Mouse (Mus musculus): ENCODE data around the gene 1110059E24Rik.

The 1110059E24Rik gene

DNA sequence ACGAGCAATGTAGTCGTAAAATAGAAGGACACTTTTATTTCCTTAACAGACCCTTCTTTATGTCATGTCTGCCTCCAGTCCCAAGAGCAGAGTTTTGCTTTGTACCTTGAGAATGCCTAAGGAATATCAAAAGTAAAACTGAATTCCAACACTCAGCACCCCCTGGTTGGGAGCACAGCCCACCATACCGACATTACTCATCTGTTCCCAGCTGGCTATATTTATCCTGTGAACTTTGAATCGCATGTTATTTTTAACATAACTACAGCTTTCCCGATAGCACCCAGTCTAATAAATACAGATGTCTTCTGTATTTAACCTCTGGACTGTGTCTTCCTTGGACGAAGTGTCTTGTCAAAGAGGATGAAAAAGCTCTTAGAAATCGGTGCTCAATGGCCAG is 80.8 kb downstream of the 1110059E24Rik start:
- DNase-seq (ENCODE audit: low spot score): no peak

DNA sequence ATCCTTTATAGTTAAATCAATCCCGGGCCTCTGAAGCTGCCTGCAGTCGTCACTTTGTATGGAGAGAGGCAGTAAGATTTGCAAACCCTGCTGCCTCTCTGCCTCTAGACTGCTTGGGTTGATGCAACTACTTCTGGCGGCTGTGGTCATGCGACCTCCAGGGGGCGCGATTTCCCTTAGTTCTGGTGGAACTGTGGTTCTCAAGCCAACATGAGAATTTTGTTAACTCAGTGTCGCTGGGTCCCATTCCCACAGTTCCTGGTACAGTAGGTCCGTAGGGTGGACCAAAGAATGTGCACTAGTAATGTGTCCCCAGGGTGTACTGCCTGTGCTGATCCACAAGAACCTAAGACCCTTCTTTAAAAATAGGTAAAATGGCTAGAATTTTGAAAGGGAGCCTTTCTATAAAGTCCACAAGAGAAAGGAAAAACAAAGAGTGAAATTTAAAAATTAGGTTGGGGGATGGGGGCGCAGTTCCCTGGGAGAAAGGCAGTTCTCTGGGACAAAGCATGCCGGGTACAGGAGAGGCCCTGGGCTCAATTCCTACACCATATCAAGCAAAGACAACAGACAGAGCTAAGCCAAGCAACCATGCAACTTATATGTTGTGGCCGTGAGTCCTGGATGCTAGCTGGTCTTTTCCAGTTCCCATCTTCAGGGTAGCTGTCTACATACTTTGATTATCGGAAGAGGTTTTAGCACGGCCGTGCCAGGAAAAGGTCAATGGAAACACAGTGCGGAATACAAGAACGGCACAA is 81.4 kb downstream of the 1110059E24Rik start:
- DNase-seq (ENCODE audit: low spot score): peak; percentile 68

DNA sequence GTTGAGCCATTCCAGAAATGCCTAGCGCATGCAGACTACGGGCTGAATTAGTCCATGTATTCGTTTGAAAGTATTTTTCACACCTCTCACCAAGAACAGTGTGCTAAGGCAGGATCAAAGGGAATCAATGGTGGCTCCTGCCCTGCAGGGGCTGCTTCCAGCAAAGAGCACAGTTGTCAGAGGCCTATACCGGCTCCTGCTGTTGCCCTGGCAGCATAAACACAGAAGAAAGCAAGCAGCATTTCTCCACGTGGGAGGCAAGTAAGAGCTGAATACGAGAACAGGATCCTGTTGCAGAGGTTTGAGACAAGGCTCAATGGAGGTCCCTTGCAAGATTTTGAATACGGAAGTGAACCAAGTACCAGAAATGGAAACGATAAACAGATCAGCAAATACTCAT is 82.0 kb downstream of the 1110059E24Rik start:
- no peak for DNase-seq (ENCODE audit: low spot score)

DNA sequence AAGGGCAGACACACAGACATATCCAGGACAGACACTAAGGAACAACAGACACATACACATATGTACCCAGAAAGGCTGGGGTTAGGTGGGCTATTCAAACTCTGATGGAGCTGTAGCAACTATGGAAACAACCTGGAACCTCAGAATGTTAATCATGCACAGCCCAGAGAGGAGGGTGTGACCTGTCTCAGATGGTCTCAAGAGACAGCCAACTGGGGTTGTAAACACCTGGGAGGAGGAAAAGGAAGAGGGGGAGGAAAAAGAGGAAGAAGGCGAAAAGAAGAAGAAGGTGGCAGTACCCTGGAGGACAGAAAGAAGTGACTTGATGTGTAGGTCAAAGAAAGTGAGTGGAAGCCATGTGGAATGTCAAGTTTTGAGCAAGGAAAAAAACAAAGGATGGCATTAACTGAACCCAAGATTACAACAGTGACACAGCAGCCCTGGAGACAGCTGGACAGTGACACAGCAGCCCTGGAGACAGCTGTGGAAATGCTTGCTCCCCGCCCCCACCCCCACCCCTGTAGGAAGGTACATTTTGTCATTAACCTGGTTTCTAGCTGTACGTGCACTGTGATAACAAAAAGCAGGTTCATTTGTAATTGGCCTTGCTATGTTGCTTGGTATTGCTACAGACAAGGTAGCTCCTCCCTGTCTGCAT is 84.1 kb downstream of the 1110059E24Rik start:
- DNase-seq (ENCODE audit: low spot score): no peak

DNA sequence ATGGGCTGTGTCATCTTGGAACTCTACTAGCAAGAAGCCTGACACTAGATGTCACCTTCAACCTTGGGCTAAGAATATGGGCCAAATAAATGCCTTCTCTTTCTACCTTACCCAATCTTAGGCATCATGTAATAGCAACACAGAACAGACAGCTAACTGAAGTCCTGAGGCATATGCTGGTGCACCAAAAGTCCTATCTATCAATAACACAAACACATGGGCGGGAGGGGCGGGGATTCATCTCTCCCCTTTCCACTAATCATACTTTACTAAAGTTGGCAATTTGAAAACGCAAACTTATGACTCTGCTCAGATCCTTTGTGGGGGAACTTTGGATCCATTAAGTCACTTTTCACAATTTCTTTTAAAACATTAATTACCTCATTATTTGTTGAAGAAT is 84.8 kb downstream of the 1110059E24Rik start:
- DNase-seq (ENCODE audit: low spot score): no peak

DNA sequence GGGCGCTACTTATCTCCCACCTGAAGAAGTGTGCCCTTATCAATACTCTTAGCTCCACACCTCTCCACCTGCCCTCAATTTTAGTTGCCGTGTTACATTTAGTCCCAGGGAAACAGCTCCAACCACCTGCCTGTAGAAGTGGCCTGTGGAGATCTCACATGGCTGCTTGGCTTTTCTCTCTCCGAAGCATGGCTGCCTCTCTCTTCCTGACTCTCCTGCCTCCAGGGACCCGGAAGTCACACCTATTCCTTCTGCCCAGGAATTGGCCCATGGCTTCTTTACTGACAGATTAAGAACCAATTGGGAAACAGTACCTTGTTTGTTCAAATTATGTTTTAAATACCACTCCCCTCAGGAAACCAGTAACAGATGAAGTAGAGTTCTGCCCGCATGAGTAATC is 86.3 kb downstream of the 1110059E24Rik start:
- no peak for DNase-seq (ENCODE audit: low spot score)

DNA sequence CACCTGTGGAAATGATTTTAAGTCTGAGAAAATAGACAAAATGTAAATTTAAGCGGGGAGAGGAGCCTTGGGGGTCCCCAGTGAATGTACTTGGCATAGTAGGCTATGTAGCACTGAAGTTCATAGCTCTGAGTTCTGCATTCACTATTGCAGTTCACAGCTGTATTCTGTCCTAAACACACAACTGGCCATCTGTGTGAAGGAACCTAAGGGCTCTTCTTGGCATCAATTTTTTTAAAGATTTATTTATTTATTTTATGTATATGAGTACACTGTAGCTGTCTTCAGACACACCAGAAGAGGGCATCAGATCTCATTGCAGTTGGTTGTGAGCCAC is 88.3 kb downstream of the 1110059E24Rik start:
- no peak for DNase-seq (ENCODE audit: low spot score)

DNA sequence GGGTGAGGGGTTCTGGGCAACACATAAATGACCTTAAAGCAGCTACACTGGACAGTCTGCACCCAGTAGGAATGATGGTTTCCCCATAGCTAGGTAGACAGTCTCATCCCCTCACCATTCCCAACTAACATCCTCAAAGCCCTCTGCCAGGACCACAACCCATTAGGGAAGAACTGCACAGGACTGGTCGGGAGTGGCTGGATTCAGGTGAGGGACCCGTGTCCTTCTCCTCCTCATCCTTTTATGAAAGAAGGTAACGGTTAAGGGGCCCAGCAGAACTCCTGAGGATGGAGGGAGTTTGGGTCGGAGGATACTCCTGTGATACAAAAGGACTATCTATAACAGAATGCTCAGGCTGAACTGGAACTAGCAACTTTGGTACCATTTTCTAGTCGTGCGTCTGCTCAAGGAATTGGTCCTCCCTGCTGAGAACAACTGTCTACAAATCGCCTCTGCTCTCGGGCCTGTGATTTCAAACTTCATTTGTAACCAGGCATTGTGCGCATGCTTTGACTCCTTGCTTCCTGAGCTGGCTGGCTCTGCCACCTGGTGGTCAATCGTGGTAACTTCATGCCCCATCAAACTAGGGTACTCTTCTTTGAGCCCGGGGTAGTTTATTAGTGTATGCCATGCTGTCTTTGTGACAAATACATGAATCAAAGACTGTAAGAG is 88.9 kb downstream of the 1110059E24Rik start:
- DNase-seq (ENCODE audit: low spot score): peak; percentile 31

DNA sequence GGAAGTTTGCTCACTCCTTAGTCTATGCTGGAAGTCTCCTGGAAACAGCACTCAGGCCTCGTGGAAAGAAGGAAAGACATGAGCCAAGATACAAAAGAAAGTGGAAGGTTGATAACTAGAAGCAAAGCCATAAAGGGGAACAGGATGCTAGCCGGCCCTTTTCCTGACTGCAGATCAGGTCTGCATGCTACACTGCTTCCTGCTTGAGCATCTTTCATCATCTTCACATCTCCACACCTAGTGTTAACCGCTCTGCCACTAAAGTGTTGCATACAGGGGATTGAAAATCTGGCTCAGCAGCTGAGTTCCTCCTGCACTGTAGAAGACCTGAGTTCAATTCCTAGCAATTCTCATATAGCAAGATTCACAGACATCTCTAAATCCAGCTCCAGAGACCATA is 89.8 kb downstream of the 1110059E24Rik start:
- DNase-seq (ENCODE audit: low spot score): no peak

DNA sequence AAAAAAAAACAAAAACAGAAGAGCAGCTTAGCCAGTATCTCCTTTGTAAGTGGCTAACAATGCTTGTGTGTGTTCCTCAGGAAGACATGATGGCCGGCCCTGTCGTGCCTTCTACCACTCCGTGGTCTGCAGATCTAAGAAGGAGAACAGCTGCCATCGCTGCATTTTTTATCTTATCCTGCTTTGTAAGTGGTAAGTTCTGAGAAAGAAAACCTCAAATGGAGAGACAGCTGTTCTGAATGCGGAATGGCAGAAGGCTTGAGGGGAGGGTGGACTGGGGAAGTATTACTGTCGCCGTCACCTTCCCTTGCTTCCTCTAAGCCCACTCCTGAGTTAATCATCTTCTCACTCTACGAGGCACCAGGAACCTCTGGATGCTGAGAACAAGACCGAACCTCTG is 100.0 kb downstream of the 1110059E24Rik start:
- DNase-seq (ENCODE audit: low spot score): no peak

DNA sequence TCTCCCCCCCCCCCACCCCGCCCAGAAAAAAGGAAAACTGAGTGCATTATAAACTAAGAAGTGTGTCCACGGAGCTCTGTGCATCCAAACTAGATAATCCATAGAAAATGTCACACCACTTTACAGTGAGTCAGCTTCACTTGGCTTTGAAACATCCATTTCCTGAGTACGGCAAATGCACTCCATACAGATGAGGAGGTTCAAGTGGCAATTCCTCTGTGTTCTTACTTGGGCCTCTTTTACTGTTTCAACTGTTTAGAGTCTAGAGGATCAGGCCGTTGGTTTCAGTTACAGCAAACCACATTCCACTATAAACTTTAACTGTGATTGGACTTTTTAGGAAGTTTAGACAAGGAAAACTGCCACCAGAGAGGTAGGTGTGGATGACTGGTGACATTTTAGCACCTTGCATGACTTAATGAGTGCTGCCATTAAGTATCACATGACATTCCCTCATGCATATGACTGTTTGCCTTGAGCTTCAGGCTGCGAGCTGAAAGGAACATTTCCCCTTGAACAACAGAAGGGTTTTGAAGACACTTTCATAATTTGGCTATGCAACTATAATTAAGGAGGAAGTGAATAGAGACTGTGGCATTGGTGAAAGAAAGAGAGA is 100.7 kb downstream of the 1110059E24Rik start:
- no peak for DNase-seq (ENCODE audit: low spot score)

DNA sequence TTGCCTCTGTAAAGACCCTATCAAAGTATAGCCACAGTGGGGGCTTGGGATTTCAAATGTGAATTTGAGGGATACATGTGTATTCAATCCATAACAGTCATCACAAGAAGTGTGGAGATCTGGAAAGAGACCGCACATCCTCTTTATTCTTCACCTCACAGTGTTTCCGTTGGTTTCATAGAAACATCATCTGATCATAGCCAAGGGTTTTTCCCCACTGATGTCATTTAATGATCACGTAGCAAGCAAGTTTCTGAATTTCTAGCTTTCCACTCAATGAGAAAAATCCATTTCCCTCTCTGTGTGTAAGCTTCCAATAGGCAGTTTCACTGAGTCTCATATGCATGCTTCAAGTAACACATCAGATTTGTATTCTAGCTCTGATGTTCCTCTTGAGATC is 103.1 kb downstream of the 1110059E24Rik start:
- DNase-seq (ENCODE audit: low spot score): no peak

DNA sequence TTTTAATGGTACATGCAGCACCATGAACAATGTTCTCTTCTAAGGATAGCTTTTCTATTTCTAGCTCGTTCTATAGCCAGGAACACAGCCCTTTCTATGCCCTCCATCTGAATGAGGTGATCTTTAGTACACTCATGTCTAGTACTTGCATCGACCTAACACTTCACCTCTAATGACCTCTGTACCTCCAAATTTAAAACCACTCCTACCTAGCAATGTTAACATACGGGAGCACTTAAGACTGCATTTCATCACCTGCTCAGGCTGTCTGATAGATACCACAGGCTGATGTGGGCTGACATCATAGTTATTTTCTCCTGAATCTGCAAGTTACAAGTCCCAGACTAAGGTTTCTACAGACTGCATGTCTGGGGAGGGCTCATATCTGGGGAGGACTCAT is 103.8 kb downstream of the 1110059E24Rik start:
- DNase-seq (ENCODE audit: low spot score): no peak

DNA sequence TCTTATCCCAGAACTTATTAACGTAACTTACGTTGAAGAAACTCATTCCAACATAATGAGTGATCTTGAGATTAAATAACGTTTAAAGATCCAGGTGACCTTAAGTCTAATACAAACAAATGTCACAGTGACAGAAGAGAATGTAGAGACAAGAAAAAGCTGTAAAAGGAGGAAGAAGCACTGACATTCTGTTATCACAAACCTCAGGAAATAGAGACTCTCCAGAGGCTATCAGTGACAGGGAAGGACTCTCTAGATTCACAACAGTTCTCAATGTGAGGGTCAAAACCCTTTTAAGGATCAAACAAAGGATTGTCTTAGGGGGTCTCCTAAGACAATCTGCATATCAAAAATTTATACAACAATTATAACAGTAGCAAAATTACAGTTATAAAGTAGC is 115.7 kb downstream of the 1110059E24Rik start:
- DNase-seq (ENCODE audit: low spot score): no peak
